Mouse (Mus musculus) G1E-ER4 (cell line): ENCODE measurements around the gene E130309D02Rik. TPM values are rescaled to one million over a fixed set of nuclear protein-coding genes. Genes with fewer than 3 reads are reported as not detected.

Experiments used
- GATA1 ChIP-seq: IDR thresholded peaks from one replicate; pipeline ENCODE4 v1.8.0; 2012; ENCODE audit warnings: low read length, inconsistent platforms
- polyA plus RNA-seq: library from polyadenylated mRNA; stranded (reverse); fragments of >175 nt; gene quantifications from 2 replicates; pipeline ENCODE4 v1.2.3, GENCODE M21; 2012

Gene E130309D02Rik
- 144 and 163 TPM in 2 replicates for polyA plus RNA-seq

GRCm38 (mm10) chr5:143314730-143315513 lies at the start of gene E130309D02Rik:
Gene E130309D02Rik, minus strand, starts transcription at chr5:143315360.
- TF ChIP-seq GATA1: no peak

- TF ChIP-seq GATA1: no peak
Measured at GRCm38 (mm10) chr5:143363678-143364615, 48.8 kb upstream of the E130309D02Rik start.

- TF ChIP-seq GATA1: no peak
Measured at GRCm38 (mm10) chr5:143361428-143361827, 46.3 kb upstream of the E130309D02Rik start.

GRCm38 (mm10) chr5:143360000-143360399 lies 44.8 kb upstream of the E130309D02Rik start:
- no peak for TF ChIP-seq GATA1

GRCm38 (mm10) chr5:143359263-143359662 lies 44.1 kb upstream of the E130309D02Rik start:
- no peak for TF ChIP-seq GATA1

- no peak for TF ChIP-seq GATA1
Measured at GRCm38 (mm10) chr5:143357564-143357963, 42.4 kb upstream of the E130309D02Rik start.

- TF ChIP-seq GATA1: no peak
Measured at GRCm38 (mm10) chr5:143356686-143357388, 41.7 kb upstream of the E130309D02Rik start, which contains the start of gene Grid2ip. Gene Grid2ip, plus strand, starts transcription at chr5:143357338.

- TF ChIP-seq GATA1: no peak
Measured at GRCm38 (mm10) chr5:143356017-143356416, 40.9 kb upstream of the E130309D02Rik start.

- no peak for TF ChIP-seq GATA1
Measured at GRCm38 (mm10) chr5:143346367-143346766, 31.2 kb upstream of the E130309D02Rik start.

- no peak for TF ChIP-seq GATA1
Measured at GRCm38 (mm10) chr5:143339603-143340002, 24.4 kb upstream of the E130309D02Rik start.

GRCm38 (mm10) chr5:143336559-143336958 lies 21.4 kb upstream of the E130309D02Rik start:
- TF ChIP-seq GATA1: no peak

GRCm38 (mm10) chr5:143335089-143335460 lies 19.9 kb upstream of the E130309D02Rik start:
- TF ChIP-seq GATA1: no peak

- TF ChIP-seq GATA1: no peak
Measured at GRCm38 (mm10) chr5:143334418-143335088, 19.4 kb upstream of the E130309D02Rik start.

- no peak for TF ChIP-seq GATA1
Measured at GRCm38 (mm10) chr5:143333872-143334271, 18.7 kb upstream of the E130309D02Rik start.

- TF ChIP-seq GATA1: no peak
Measured at GRCm38 (mm10) chr5:143328690-143329495, 13.7 kb upstream of the E130309D02Rik start, which contains the start of gene Zdhhc4. Gene Zdhhc4, minus strand, starts transcription at chr5:143329256.
